Mouse (Mus musculus) CH12.LX (cell line): ENCODE results near the gene Tmem88b. TPM values are rescaled to one million over a fixed set of nuclear protein-coding genes. Genes with fewer than 3 reads are reported as not detected.

ENCODE experiments used
- DNase-seq: peaks from one replicate; pipeline ENCODE4 v3.0.0-alpha.2; 2013; ENCODE audit errors: extremely low read depth
- H3K27ac ChIP-seq: 2 replicates; pipeline ENCODE4 v1.5.1; 2012; ENCODE audit warnings: low read depth, mild to moderate bottlenecking, control low read depth, moderate library complexity; ENCODE audit not compliant: insufficient read depth
- H3K27me3 ChIP-seq: replicated peaks from 2 replicates; pipeline ENCODE3; 2012; ENCODE audit warnings: inconsistent platforms
- H3K36me3 ChIP-seq, 2 experiments: replicated peaks in 1 of 2; 2 replicates each; pipeline versions ENCODE3 to v1.6.1; 2012; ENCODE audit warnings: inconsistent platforms in 1 of 2, low read length in 1 of 2, mild to moderate bottlenecking in 1 of 2, mixed read lengths in 1 of 2, moderate library complexity in 1 of 2; ENCODE audit not compliant: control insufficient read depth in 1 of 2, insufficient read depth in 1 of 2
- H3K4me1 ChIP-seq, 2 experiments: 2 replicates each; pipeline ENCODE4 v1.6.1; 2012; ENCODE audit warnings: inconsistent platforms in 1 of 2, moderate library complexity in 1 of 2; ENCODE audit not compliant: insufficient read depth in 2 of 2, control insufficient read depth in 1 of 2
- H3K4me2 ChIP-seq: 2 replicates; pipeline ENCODE4 v1.6.1; 2012; ENCODE audit warnings: low read depth, mild to moderate bottlenecking, control low read depth; ENCODE audit not compliant: poor library complexity, insufficient read depth, severe bottlenecking
- H3K4me3 ChIP-seq, 3 experiments: fragments of 150-350 bp in 1 of 3; sonication (generic) in 1 of 3; replicated peaks in 1 of 3; 2 replicates each; pipeline versions ENCODE3 to v1.5.1; 2011 to 2012; ENCODE audit warnings: low read depth in 2 of 3, low read length in 2 of 3, mild to moderate bottlenecking in 2 of 3, moderate library complexity in 2 of 3, control low read depth in 1 of 3, improper control_type of control experiment in 1 of 3, inconsistent platforms in 1 of 3, mixed read lengths in 1 of 3; ENCODE audit not compliant: poor library complexity in 1 of 3
- H3K79me2 ChIP-seq: replicated peaks from 2 replicates; pipeline ENCODE4 v1.6.1; 2012; ENCODE audit warnings: mild to moderate bottlenecking, moderate library complexity; ENCODE audit not compliant: control insufficient read depth, poor library complexity, insufficient read depth, severe bottlenecking; ENCODE audit errors: extremely low read depth
- H3K9ac ChIP-seq: 2 replicates; pipeline ENCODE4 v1.6.1; 2012; ENCODE audit warnings: low read depth, mild to moderate bottlenecking, control low read depth, moderate library complexity; ENCODE audit not compliant: insufficient read depth
- H3K9me3 ChIP-seq: replicated peaks from 2 replicates; pipeline ENCODE3; 2012; ENCODE audit warnings: low read length, inconsistent platforms, mixed read lengths
- CHD1 ChIP-seq: IDR thresholded peaks from 2 replicates; pipeline ENCODE4 v1.6.1; 2012; ENCODE audit warnings: low read depth, low read length, improper control_type of control experiment, inconsistent platforms
- CTCF ChIP-seq, 2 experiments: IDR thresholded peaks in 1 of 2; conservative IDR thresholded peaks in 1 of 2; 2 replicates each; pipeline ENCODE4 v1.5.1; 2011 to 2012; ENCODE audit warnings: low read depth in 2 of 2, low read length in 2 of 2, improper control_type of control experiment in 1 of 2, inconsistent platforms in 1 of 2, mild to moderate bottlenecking in 1 of 2, moderate library complexity in 1 of 2
- E2F4 ChIP-seq: IDR thresholded peaks from 2 replicates; pipeline ENCODE4 v1.6.1; 2011; ENCODE audit warnings: low read depth, low read length, improper control_type of control experiment; ENCODE audit not compliant: insufficient replicate concordance
- EP300 ChIP-seq: IDR thresholded peaks from 2 replicates; pipeline ENCODE4 v1.6.1; 2011; ENCODE audit warnings: low read length, improper control_type of control experiment
- HCFC1 ChIP-seq: IDR thresholded peaks from 2 replicates; pipeline ENCODE4 v1.6.1; 2012; ENCODE audit warnings: low read depth, mild to moderate bottlenecking, inconsistent platforms, low read length, improper control_type of control experiment
- IRF4 ChIP-seq: IDR thresholded peaks from 2 replicates; pipeline ENCODE4 v1.6.1; 2014; ENCODE audit warnings: low read depth, mild to moderate bottlenecking, inconsistent platforms, low read length, improper control_type of control experiment
- JUN ChIP-seq: IDR thresholded peaks from 2 replicates; pipeline ENCODE4 v1.6.1; 2011; ENCODE audit warnings: low read depth, mild to moderate bottlenecking, low read length, improper control_type of control experiment, moderate library complexity; ENCODE audit not compliant: insufficient read depth
- JUND ChIP-seq: conservative IDR thresholded peaks from 2 replicates; pipeline ENCODE4 v1.6.1; 2011; ENCODE audit warnings: low read depth, low read length, improper control_type of control experiment
- MAFK ChIP-seq: IDR thresholded peaks from 2 replicates; pipeline ENCODE4 v1.6.1; 2011; ENCODE audit warnings: low read length, improper control_type of control experiment; ENCODE audit not compliant: insufficient replicate concordance
- MYC ChIP-seq: IDR thresholded peaks from 2 replicates; pipeline ENCODE4 v1.6.1; 2011; ENCODE audit warnings: low read depth, mild to moderate bottlenecking, improper control_type of control experiment, low read length
- NELFE ChIP-seq: IDR thresholded peaks from 2 replicates; pipeline ENCODE4 v1.6.1; 2011; ENCODE audit warnings: low read depth, low read length, improper control_type of control experiment
- NRF1 ChIP-seq: IDR thresholded peaks from 2 replicates; pipeline ENCODE4 v1.6.1; 2014; ENCODE audit warnings: low read depth, mild to moderate bottlenecking, inconsistent platforms, low read length, improper control_type of control experiment, moderate library complexity
- PAX5 ChIP-seq: IDR thresholded peaks from 2 replicates; pipeline ENCODE4 v1.6.1; 2012; ENCODE audit warnings: low read length, inconsistent platforms, mixed read lengths
- POLR2A ChIP-seq: IDR thresholded peaks from 2 replicates; pipeline ENCODE4 v1.6.1; 2011; ENCODE audit warnings: low read depth, mild to moderate bottlenecking, improper control_type of control experiment, low read length
- RAD21 ChIP-seq: IDR thresholded peaks from 2 replicates; pipeline ENCODE4 v1.6.1; 2011; ENCODE audit warnings: low read depth, mild to moderate bottlenecking, low read length, improper control_type of control experiment, moderate library complexity
- SMC3 ChIP-seq: IDR thresholded peaks from 2 replicates; pipeline ENCODE4 v1.6.1; 2011; ENCODE audit warnings: low read depth, low read length, improper control_type of control experiment
- TBP ChIP-seq: conservative IDR thresholded peaks from 2 replicates; pipeline ENCODE4 v1.6.1; 2011; ENCODE audit warnings: low read depth, low read length, improper control_type of control experiment
- TCF12 ChIP-seq: IDR thresholded peaks from 2 replicates; pipeline ENCODE4 v1.6.1; 2014; ENCODE audit warnings: low read depth, mild to moderate bottlenecking, inconsistent platforms, low read length, improper control_type of control experiment
- UBTF ChIP-seq: IDR thresholded peaks from 2 replicates; pipeline ENCODE4 v1.6.1; 2012; ENCODE audit warnings: low read depth, mild to moderate bottlenecking, inconsistent platforms, low read length, improper control_type of control experiment, moderate library complexity
- USF2 ChIP-seq: conservative IDR thresholded peaks from 2 replicates; pipeline ENCODE4 v1.6.1; 2011; ENCODE audit warnings: low read depth, low read length, improper control_type of control experiment
- dilution Hi-C: fragments of 300-500 bp; cut with MboI; formaldehyde crosslinking; loops from 2 replicates; pipeline ENCODE4 v1.14.3; 2020; ENCODE audit warnings: low sequenced_read_pairs; ENCODE audit not compliant: extremely low pct_unique_long_range_greater_than_20kb, extremely low pct_ligation_motif_present
- in situ Hi-C: fragments of 300-500 bp; cut with MboI; formaldehyde crosslinking; loops from 3 replicates; pipeline ENCODE4 v1.14.3; 2019; ENCODE audit warnings: low sequenced_read_pairs, low pct_ligation_motif_present, low pct_unique_long_range_greater_than_20kb, mixed read lengths
- polyA plus RNA-seq: library from polyadenylated mRNA; unstranded; fragments of >175 nt; gene quantifications from 2 replicates; pipeline ENCODE4 v1.2.1, GENCODE M21; 2012; ENCODE audit warnings: low read depth; ENCODE audit not compliant: insufficient read length
- total RNA-seq, 2 experiments: library from RNA; depleted of rRNA; stranded (reverse); fragments of 300-350 nt in 1 of 2; fragments of >200 nt in 1 of 2; gene quantifications; 2 replicates each; pipeline ENCODE4 v1.2.3; 2012 to 2014

Gene Tmem88b
- total and polyA plus RNA-seq, 3 experiments, result 0.04 TPM; not detected in 2

- TF ChIP-seq E2F4, result no peak
- TF ChIP-seq SMC3, result no peak
- TF ChIP-seq NRF1, result no peak
- peak; percentile 44; the same call in 1 of the 2 replicates for TF ChIP-seq POLR2A
- TF ChIP-seq IRF4, result peak; percentile 41; the same call in 1 of the 2 replicates
Measured at GRCm38 (mm10) chr4:155802741-155803339, 17.2 kb upstream of the Tmem88b start, which contains the start of gene Mrpl20 (continued).

GRCm38 (mm10) chr4:155802075-155802474 is 16.4 kb upstream of the Tmem88b start:
- Histone ChIP-seq H3K27me3 (peaks cover 7% of the 10 kb centered on the region), H3K9ac (no peak overlapping the region), H3K27ac (no peak overlapping the region), H3K9me3 (no peaks in the 10 kb centered on the region), H3K4me1 (peaks cover 10 to 22% of the 10 kb centered on the region in 2 experiments), H3K36me3 (peaks cover 8 to 22% of the 10 kb centered on the region in 2 experiments), H3K79me2 (peaks cover 28% of the 10 kb centered on the region), H3K4me2 (no peak overlapping the region), H3K4me3 (no peak overlapping the region)
- no peak for DNase-seq
- in situ Hi-C loops, result no loop called here
- TF ChIP-seq TBP, result no peak
- TF ChIP-seq MYC, result no peak
- no peak for TF ChIP-seq JUND
- no peak for TF ChIP-seq MAFK
- no peak for TF ChIP-seq RAD21
- no peak for TF ChIP-seq HCFC1
- TF ChIP-seq EP300, result no peak
- no peak for TF ChIP-seq USF2
- no peak for TF ChIP-seq PAX5
- TF ChIP-seq IRF4, result no peak
- TF ChIP-seq SMC3, result no peak
- no peak for TF ChIP-seq JUN
- no peak for TF ChIP-seq CHD1
- TF ChIP-seq NELFE, result no peak
- no peak for TF ChIP-seq CTCF (conservative IDR thresholded peaks at IDR 0.05 in 1 of 2, IDR thresholded peaks at IDR 0.05 in 1 of 2; ENCODE audit: low read depth in 2 of 2, low read length in 2 of 2)
- TF ChIP-seq UBTF, result no peak
- TF ChIP-seq TCF12, result no peak
- dilution Hi-C loops, result no loop called here
